Mouse (Mus musculus) brain, embryonic 18.5 days (tissue): Measurements from ENCODE around the gene Syt1.

Experiments used
- DNase-seq: peaks from one replicate; pipeline ENCODE4 v3.0.0-alpha.2; 2012; ENCODE audit warnings: low read depth, low spot score

Gene Syt1

DNA sequence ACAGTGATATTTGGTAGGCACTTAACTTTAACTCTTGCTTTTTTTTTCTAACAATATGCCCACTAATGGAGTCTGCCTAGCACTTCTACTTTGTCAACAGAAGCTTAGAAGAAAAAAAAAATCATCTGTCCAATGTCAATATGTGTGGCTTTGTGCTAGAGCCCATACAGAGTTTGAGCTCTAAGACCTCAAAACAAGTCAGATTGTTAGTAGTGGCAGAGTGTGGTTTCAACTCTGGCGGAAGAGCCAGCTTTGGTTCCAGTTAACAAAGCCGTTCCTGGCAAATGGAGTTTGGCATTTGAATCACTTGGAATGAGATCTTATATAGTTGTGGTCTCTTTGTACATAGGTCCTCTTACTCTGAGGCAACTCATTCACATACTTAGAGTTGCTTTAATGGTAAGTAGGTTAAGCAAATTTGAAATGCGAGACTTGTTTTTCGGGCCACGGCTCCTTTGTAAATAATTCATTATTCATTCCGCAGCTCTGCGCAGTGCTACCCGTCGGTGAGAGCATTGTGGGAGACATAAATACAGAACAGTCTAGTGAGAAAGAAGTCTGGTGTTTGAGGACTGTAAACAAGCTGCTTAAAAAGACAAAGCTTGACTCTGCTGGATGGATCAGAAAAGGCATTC lies 429.9 kb downstream of the Syt1 start:
- no peak for DNase-seq

DNA sequence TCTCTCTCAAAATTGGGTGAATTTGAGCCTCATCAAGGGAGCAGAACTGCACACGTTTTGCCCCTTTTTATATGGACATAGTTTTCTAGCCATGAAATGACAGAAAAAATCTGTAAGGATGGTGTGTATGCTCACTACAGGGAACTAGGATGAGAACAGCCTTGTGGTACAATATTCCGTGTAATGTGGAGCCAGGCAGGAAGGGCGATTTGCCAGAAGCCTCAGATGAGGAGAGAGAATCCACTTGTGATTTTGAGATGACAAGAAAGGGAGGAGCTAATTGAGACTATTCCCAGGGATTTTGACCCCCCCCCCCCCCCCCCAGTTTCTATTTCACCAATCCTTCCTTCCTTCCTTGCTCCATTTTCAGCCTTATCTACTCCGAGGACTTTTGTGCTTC lies 431.4 kb downstream of the Syt1 start:
- DNase-seq: no peak

GRCm38 (mm10) chr10:108577611-108578010 lies 433.2 kb downstream of the Syt1 start:
- DNase-seq: no peak

DNA sequence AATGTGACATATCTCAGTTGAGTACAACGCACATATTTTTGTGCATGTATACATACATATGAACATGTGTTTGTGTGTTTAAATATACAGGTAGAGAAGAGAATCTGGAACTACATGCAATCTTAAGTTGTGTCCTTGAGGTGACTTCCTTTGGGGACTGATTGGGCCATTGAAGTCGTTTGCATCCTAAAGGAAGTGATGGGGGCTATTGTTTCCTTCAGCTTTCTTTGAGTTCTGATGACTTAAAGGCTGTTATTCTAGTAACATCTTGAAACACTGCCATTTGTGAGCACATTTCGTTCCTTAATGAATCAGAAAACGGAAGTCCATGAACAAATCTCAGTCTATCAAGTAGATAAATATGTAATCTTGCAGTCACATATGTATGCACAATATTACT lies 438.0 kb downstream of the Syt1 start:
- no peak for DNase-seq

- DNase-seq: no peak
Measured at GRCm38 (mm10) chr10:108571104-108571503, 439.7 kb downstream of the Syt1 start.

DNA sequence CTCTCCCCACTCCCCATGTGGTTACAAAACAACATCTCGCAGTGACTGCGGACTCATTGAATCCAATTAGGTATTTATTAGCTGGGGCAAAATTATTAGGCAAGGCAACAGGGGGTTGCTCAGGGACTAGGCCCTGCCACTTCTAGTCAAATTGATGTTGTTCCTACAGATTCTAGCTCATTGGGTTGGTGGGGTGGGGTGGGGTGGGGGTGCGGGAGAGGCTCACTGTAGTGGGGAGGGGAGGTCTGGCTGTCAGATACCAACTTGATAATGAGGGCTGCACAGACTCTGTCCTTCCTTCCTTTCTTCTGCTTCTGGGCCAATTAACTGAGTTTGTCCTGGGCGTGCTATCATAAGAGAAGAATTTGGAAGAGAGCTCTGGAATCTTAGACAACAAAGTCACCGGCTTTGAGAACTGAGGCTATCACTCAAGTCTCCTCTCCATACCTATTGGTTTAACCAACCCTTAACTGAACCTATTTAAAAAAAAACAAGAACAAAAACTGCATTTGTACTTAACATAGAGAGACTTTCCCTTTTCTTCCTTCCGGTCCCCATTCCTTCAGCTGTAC lies 441.1 kb downstream of the Syt1 start:
- no peak for DNase-seq

DNA sequence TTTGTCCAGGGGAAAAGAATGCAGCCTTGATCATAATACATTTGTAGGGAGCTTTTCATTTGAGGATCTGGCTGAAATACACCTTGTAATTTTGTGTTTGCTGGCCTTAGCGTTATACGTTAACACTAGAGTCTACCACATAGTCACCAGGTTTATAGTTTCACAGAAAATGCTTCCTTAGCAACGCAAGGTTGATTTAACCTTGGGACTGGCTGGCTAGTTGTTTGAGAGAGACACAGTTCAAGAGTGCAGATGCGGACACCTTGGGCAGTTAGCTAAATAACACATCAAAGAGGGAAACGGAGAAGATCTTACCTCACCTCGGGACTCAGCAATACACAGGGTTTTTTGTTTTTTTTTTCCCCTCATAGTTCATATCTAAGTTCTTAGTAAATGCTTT lies 441.9 kb downstream of the Syt1 start:
- no peak for DNase-seq

- DNase-seq: no peak
Measured at GRCm38 (mm10) chr10:108568136-108568535, 442.6 kb downstream of the Syt1 start.

DNA sequence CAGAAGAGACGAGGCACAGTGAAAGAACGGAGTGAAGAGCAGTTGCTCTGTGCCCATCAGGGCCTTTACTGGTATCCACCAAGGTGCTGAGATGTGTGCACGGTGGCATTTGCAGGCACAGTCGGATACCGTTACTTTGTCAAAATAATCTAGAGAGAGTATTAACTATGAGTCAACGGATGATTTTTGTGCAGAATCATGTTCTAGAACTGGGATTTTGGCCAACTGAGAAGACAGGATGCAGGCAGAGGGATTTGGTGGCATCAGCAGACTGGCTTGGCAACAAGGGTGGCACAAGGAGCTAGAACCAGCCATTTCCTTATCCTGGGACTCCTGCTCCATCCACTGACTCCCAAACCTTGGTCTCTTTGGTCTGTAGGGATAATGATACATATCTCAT lies 443.3 kb downstream of the Syt1 start:
- DNase-seq: no peak

DNA sequence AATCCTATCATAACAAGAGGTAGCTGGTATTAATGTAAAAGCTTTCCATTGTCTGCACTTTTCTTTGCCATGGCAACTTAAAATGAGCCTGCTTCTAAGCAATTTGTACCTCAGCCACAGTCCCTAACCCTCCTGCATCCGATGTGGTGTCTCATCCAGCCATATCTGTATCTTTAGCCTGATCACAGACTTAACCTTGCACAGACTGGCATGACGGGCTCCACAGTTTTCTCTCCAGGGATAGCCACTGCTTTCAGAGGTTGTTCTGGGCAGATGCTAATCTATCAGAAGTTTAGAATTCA lies 451.2 kb downstream of the Syt1 start:
- no peak for DNase-seq

DNA sequence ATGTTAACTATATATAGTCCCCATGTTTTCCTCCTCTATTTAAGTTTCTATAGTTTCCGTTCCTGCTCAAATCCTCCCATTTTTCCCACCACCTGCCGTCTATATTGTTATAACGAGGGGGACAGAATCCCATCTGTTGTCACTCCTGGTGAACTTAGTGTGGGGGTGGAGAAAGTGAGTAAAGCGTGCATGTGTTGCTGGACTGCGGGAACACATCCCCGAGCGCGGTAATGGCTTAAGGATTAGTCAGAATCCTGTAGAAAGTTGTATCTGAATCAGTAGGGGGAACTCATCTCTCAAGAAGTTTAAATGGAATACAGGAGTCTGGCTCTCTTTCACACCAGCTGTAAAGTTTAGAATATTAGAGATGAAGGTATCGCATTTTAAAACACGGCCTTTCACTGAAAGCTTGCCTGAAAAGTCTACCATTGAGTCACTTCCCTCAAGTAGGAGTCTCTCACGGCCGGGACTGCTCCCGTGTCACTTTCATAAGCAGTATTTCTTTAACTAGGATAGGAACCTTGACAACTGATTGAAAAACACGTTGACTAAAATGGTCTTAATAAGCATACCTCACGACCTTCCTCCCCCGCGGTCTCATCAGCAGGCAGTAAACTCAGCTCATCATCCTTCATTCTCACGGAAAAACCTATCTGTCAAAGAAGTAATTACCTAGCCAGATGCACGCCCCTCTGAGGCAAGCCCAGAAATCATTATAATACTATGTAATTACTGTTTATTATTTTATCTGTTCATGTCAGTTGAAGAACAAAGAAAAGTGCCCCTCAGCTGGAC lies 451.8 kb downstream of the Syt1 start:
- no peak for DNase-seq

- no peak for DNase-seq
Measured at GRCm38 (mm10) chr10:108552544-108552943, 458.2 kb downstream of the Syt1 start.

- no peak for DNase-seq
Measured at GRCm38 (mm10) chr10:108545715-108546114, 465.1 kb downstream of the Syt1 start.

- DNase-seq: no peak
Measured at GRCm38 (mm10) chr10:108541555-108541954, 469.2 kb downstream of the Syt1 start.

- no peak for DNase-seq
Measured at GRCm38 (mm10) chr10:108538546-108538945, 472.2 kb downstream of the Syt1 start.

DNA sequence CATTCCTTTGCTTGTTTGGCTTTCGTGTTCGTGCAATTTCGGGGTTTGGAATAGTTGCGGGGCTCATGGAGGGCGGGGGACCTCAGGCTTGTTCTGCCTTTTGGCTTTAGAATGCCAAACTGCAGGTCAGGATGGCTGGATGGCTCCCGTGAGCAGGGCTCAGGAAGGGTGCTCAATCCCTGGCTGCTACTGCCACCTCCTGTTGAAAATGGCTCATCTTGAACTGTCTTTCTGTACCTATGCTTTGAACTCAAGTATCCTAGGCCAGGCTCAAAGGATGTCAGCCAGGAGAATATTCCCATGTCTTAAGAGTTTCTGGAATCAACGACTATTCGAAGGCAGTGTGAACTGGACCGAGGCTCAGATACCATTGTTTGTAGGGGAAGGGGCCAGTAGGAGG lies 473.1 kb downstream of the Syt1 start:
- no peak for DNase-seq

GRCm38 (mm10) chr10:108535922-108536321 lies 474.9 kb downstream of the Syt1 start:
- DNase-seq: no peak

GRCm38 (mm10) chr10:108534112-108534511 lies 476.7 kb downstream of the Syt1 start:
- no peak for DNase-seq

- DNase-seq: no peak
Measured at GRCm38 (mm10) chr10:108532916-108533315, 477.9 kb downstream of the Syt1 start.

- no peak for DNase-seq
Measured at GRCm38 (mm10) chr10:108532283-108532682, 478.5 kb downstream of the Syt1 start.

DNA sequence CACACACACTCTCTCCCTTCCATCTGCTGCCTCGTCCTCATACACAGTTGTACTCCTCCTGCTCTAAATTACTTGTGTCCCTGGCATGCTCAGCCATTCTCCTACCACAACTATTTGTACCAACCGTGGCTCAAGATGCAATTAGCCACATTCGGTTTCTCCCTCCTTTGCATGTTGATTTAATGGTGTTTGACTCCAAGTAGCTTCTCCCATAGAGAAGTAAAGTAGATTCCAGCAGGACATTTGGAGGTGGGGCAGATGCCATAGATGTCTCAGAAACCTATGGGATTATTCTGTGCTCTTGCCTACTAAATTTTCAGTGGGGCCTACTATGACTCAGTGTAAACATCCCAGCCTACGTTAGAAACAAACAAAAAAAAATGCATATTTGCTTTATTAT lies 479.1 kb downstream of the Syt1 start:
- no peak for DNase-seq

DNA sequence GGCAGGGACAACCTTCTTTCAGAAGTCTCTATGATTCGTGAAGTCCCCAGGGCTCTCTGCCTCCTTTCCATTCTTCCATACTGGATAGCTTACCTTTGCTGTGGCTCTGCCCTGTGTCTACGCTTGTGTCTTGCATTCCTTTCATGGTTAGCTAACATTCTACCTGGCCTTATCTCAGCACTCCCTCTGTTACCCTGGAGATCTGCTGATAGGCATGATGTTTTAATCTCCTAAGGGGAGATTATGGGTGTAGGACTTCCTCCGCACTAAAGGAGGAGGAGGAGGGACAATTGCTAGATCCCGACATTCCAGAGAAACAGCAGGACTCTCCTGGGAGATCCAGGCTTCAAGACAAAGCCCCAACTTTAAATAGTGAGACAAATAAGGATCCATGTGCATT lies 479.7 kb downstream of the Syt1 start:
- no peak for DNase-seq

- no peak for DNase-seq
Measured at GRCm38 (mm10) chr10:108528338-108528737, 482.4 kb downstream of the Syt1 start.
